Mouse (Mus musculus) hindbrain, embryonic 10.5 days (tissue): Measurements from ENCODE around the gene 1700030J22Rik. TPM values are rescaled to one million over a fixed set of nuclear protein-coding genes. Genes with fewer than 3 reads are reported as not detected.

ENCODE experiments used
- DNase-seq: peaks from one replicate; pipeline ENCODE4 v3.0.0-alpha.2; 2017; ENCODE audit warnings: low spot score
- H3K27ac ChIP-seq: fragments of 300-500 bp; sonication (generic); 2 replicates; pipeline ENCODE4 v1.5.1; 2016; ENCODE audit warnings: mild to moderate bottlenecking, moderate library complexity
- H3K27me3 ChIP-seq: fragments of 300-500 bp; sonication (generic); 2 replicates; pipeline ENCODE4 v1.6.1; 2016; ENCODE audit warnings: mild to moderate bottlenecking; ENCODE audit not compliant: poor library complexity, insufficient read depth, severe bottlenecking
- H3K36me3 ChIP-seq: fragments of 300-500 bp; sonication (generic); 2 replicates; pipeline ENCODE4 v1.6.1; 2016; ENCODE audit warnings: mild to moderate bottlenecking, moderate library complexity
- H3K4me1 ChIP-seq: fragments of 300-500 bp; sonication (generic); replicated peaks from 2 replicates; pipeline ENCODE4 v1.6.1; 2016; ENCODE audit warnings: mild to moderate bottlenecking
- H3K4me3 ChIP-seq: fragments of 300-500 bp; sonication (generic); 2 replicates; pipeline ENCODE4 v1.5.1; 2016; ENCODE audit warnings: mild to moderate bottlenecking, moderate library complexity
- H3K9me3 ChIP-seq: fragments of 300-500 bp; sonication (generic); 2 replicates; pipeline ENCODE4 v1.6.1; 2016; ENCODE audit warnings: mild to moderate bottlenecking, moderate library complexity
- WGBS: fragments of 180-500 bp; shearing (Covaris S2); methylation state at CpG from one replicate; pipeline ENCODE4 v1.1.7; 2016; 5-methylcytosine and 5-hydroxymethylcytosine counted together
- polyA plus RNA-seq: library from polyadenylated mRNA; unstranded; fragments of >200 nt; fragmentation: Nextera tagmentation; extraction: Ambion mirVana; gene quantifications from 2 replicates; pipeline ENCODE4 v1.2.1, GENCODE M21; 2016

1700030J22Rik gene
- polyA plus RNA-seq, 1 experiment from 2014 or later: 4.2 TPM

GRCm38 (mm10) chr8:116992176-116992971, 13.6 kb upstream of the 1700030J22Rik start:
- DNase-seq: peak; percentile 28
- H3K36me3 ChIP-seq: peaks cover 21% of the 10 kb centered on the region
- H3K27me3 ChIP-seq: no peaks in the 10 kb centered on the region; the same call in 1 of the 2 replicates
- H3K27ac ChIP-seq: peak overlapping the region; percentile 89
- WGBS: 17% methylated on average over 23 of the region's 23 CpGs
- peak overlapping the region; percentile 74 for H3K4me3 ChIP-seq
- H3K4me1 ChIP-seq: peaks cover 22% of the 10 kb centered on the region
- no peaks in the 10 kb centered on the region for H3K9me3 ChIP-seq

DNA sequence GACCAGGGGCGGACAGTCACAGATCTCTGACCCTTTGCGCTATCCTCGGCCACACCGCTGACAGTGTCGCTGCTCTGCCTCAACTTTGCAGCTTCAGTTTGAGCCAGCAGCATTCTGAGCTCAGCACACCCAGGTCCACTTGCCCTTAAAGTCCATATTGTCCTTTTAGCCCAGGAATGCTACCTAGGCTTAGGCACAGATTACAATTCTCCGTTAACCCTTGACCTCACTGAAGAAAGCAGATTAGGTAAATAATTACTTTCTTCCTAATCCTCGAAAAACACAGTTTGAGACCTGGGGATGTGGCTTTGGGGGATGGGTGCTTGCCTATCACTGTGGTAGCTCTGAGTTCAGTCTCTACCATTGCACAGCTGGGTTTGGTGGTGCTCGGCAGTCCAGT, 12.5 kb upstream of the 1700030J22Rik start:
- Histone ChIP-seq H3K27me3 (no peaks in the 10 kb centered on the region; the same call in 1 of the 2 replicates), H3K27ac (no peak overlapping the region), H3K9me3 (no peaks in the 10 kb centered on the region), H3K36me3 (peaks cover 32% of the 10 kb centered on the region), H3K4me3 (no peak overlapping the region), H3K4me1 (peaks cover 22% of the 10 kb centered on the region)
- 92% methylated on average over 8 of the region's 8 CpGs for WGBS
- no peak for DNase-seq

DNA sequence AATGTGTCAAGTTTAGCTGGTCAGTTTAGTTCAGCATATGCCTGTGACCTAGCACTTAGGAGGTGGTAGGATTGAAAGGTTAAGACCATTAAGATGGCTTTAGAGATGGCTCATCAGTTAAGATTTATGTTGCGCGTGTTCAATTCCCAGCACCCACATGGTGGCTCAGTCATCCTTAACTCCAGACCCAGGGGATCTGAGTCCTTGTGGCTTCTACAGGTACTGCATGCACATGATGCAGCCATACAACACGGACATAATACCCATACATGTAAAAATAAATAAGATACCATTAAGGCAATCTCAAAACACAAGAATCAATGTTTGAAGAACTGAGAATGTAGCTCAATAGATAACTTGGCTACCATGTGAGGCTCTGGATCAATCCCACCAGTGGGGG, 11.1 kb upstream of the 1700030J22Rik start:
- peaks cover 45% of the 10 kb centered on the region for H3K36me3 ChIP-seq
- no peaks in the 10 kb centered on the region for H3K9me3 ChIP-seq
- H3K27ac ChIP-seq: no peak overlapping the region
- no peaks in the 10 kb centered on the region for H3K27me3 ChIP-seq
- WGBS: 95% methylated on average over 3 of the region's 3 CpGs
- DNase-seq: no peak
- peaks cover 22% of the 10 kb centered on the region for H3K4me1 ChIP-seq
- no peak overlapping the region for H3K4me3 ChIP-seq

- Histone ChIP-seq H3K27me3 (no peaks in the 10 kb centered on the region), H3K4me1 (peaks cover 25% of the 10 kb centered on the region), H3K27ac (no peak overlapping the region), H3K9me3 (no peaks in the 10 kb centered on the region), H3K4me3 (no peak overlapping the region), H3K36me3 (peaks cover 35% of the 10 kb centered on the region)
- 16% methylated on average over 4 of the region's 4 CpGs for WGBS
- peak; percentile 68 for DNase-seq
Observed at GRCm38 (mm10) chr8:116980117-116980516, 1.4 kb upstream of the 1700030J22Rik start.

DNA sequence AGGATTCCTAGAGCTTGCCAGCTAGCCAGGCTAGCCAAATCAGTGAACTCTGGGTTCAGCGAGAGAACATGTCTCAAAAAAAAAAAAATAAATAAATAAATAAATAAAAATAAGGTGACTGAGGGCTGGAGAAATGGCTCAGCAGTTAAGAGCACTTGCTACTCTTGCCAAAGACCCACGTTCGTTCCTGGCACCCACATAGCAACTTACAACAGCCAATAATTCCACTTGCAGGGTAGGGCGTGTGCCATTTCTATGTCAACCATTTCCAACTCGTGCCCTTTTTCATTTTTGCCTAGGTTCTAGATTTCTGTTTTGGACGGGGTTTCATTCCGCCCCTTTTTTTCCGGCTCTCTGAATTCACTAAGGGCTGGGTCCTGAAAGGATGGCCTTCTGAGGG, 707 bp downstream of the 1700030J22Rik start:
- Histone ChIP-seq H3K4me1 (peaks cover 25% of the 10 kb centered on the region), H3K9me3 (no peaks in the 10 kb centered on the region), H3K27me3 (no peaks in the 10 kb centered on the region), H3K27ac (peak overlapping the region; percentile 85), H3K4me3 (peak overlapping the region; percentile 85), H3K36me3 (peaks cover 15% of the 10 kb centered on the region)
- no peak for DNase-seq
- 42% methylated on average over 8 of the region's 8 CpGs for WGBS

GRCm38 (mm10) chr8:116975606-116976005, 3.2 kb downstream of the 1700030J22Rik start:
- H3K4me3 ChIP-seq: no peak overlapping the region
- no peaks in the 10 kb centered on the region for H3K27me3 ChIP-seq
- H3K27ac ChIP-seq: no peak overlapping the region
- peaks cover 25% of the 10 kb centered on the region for H3K4me1 ChIP-seq
- no peak for DNase-seq
- WGBS: 67% methylated on average over 5 of the region's 5 CpGs
- H3K9me3 ChIP-seq: no peaks in the 10 kb centered on the region
- 0 out of 2 replicates have a peak, but pooled peaks cover 7% of the 10 kb centered on the region for H3K36me3 ChIP-seq

GRCm38 (mm10) chr8:116975066-116975465, 3.7 kb downstream of the 1700030J22Rik start:
- no peak overlapping the region for H3K4me3 ChIP-seq
- H3K36me3 ChIP-seq: 0 out of 2 replicates have a peak, but pooled peaks cover 7% of the 10 kb centered on the region
- H3K27me3 ChIP-seq: no peaks in the 10 kb centered on the region
- H3K9me3 ChIP-seq: no peaks in the 10 kb centered on the region
- 29% methylated on average over 5 of the region's 5 CpGs for WGBS
- DNase-seq: no peak
- H3K4me1 ChIP-seq: peaks cover 25% of the 10 kb centered on the region
- H3K27ac ChIP-seq: 0 out of 2 replicates have a peak overlapping the region, but pooled peaks have one; percentile 16

GRCm38 (mm10) chr8:116969531-116969930, 9.2 kb downstream of the 1700030J22Rik start:
- H3K9me3 ChIP-seq: no peaks in the 10 kb centered on the region
- no peak overlapping the region for H3K4me3 ChIP-seq
- no peak overlapping the region for H3K27ac ChIP-seq
- 0 out of 2 replicates have a peak, but pooled peaks cover 7% of the 10 kb centered on the region for H3K36me3 ChIP-seq
- 85% methylated on average over 6 of the region's 6 CpGs for WGBS
- DNase-seq: no peak
- no peaks in the 10 kb centered on the region for H3K27me3 ChIP-seq
- H3K4me1 ChIP-seq: no peaks in the 10 kb centered on the region

DNA sequence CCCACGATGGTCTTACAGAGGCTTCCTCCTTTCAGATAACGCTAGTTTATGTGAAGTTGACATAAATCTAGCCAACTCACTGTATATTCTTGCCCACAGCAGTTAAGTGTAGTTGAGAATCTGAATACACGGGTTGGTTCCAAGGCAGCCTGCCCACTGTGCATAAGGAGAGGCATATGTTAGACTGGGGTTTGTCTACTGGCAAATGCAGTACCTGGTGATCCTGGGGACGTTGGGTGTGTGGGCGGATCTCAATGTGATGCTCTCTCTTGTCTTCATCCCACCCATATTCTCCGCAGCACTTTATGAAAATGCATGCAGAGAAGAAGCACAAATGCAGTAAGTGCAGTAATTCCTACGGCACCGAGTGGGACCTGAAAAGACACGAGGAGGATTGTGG, 24.3 kb downstream of the 1700030J22Rik start:
- 96% methylated on average over 9 of the region's 9 CpGs for WGBS
- H3K4me1 ChIP-seq: no peaks in the 10 kb centered on the region
- H3K27me3 ChIP-seq: no peaks in the 10 kb centered on the region
- H3K4me3 ChIP-seq: no peak overlapping the region
- H3K36me3 ChIP-seq: peaks cover 66% of the 10 kb centered on the region
- H3K27ac ChIP-seq: no peak overlapping the region
- H3K9me3 ChIP-seq: no peaks in the 10 kb centered on the region
- no peak for DNase-seq

DNA sequence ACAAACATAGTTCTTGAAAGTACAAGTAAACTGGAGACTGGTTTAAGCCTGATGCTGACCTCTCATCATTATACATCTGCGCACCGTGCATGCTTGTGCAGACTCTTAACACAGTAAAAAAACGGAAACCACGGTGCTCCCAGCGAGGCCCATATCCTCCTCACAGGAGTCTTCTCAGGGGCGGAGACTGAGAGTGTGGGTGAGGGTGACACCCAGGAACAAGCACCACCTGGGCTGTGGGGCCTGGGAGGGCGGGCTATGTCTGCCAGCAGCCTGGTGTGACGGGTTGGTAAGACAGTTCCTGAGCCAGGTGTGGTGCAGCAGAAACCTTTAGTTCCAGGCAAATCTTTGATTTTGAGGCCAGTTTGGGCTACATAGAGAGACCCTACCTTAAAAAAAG, 26.3 kb downstream of the 1700030J22Rik start:
- H3K4me3 ChIP-seq: no peak overlapping the region
- 0 out of 2 replicates have a peak, but pooled peaks cover 2% of the 10 kb centered on the region for H3K4me1 ChIP-seq
- peaks cover 51% of the 10 kb centered on the region for H3K36me3 ChIP-seq
- no peak overlapping the region for H3K27ac ChIP-seq
- no peaks in the 10 kb centered on the region for H3K27me3 ChIP-seq
- no peak for DNase-seq
- 92% methylated on average over 8 of the region's 8 CpGs for WGBS
- no peaks in the 10 kb centered on the region for H3K9me3 ChIP-seq

DNA sequence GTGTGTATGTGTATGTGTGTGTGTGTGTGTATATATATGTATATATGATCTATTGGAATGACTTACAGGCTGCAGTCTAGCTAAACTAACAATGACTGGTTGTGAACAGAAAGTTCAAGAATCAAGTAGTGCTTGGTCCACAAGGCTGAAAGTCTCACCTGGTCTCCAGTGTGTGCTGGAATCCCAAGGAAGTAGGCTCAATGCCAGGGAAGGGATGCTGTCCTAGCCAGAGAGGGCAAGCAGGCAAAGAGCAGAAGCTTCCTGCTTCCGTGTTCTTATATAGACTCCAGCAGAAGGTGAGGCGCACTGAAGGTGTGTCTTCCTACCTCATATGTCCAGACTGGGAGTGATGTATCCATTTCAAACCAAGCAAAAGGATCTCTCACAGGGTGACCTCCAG, 27.0 kb downstream of the 1700030J22Rik start:
- Histone ChIP-seq H3K4me3 (no peak overlapping the region), H3K27ac (no peak overlapping the region), H3K27me3 (no peaks in the 10 kb centered on the region), H3K36me3 (peaks cover 47% of the 10 kb centered on the region), H3K9me3 (no peaks in the 10 kb centered on the region), H3K4me1 (0 out of 2 replicates have a peak, but pooled peaks cover 3% of the 10 kb centered on the region)
- 98% methylated on average over 2 of the region's 2 CpGs for WGBS
- DNase-seq: no peak

- no peak for DNase-seq
- Histone ChIP-seq H3K27ac (no peak overlapping the region), H3K27me3 (no peaks in the 10 kb centered on the region), H3K36me3 (peaks cover 47% of the 10 kb centered on the region), H3K4me3 (no peak overlapping the region), H3K4me1 (peaks cover 7% of the 10 kb centered on the region; the same call in 1 of the 2 replicates), H3K9me3 (no peaks in the 10 kb centered on the region)
- WGBS: 90% methylated on average over 5 of the region's 5 CpGs
Observed at GRCm38 (mm10) chr8:116951369-116951768, 27.4 kb downstream of the 1700030J22Rik start.

- Histone ChIP-seq H3K36me3 (peaks cover 16% of the 10 kb centered on the region), H3K27me3 (no peaks in the 10 kb centered on the region), H3K4me1 (peaks cover 35% of the 10 kb centered on the region), H3K4me3 (no peak overlapping the region), H3K9me3 (no peaks in the 10 kb centered on the region), H3K27ac (no peak overlapping the region)
- 90% methylated on average over 7 of the region's 7 CpGs for WGBS
- DNase-seq: no peak
Observed at GRCm38 (mm10) chr8:116947589-116947988, 31.2 kb downstream of the 1700030J22Rik start.
